Mouse (Mus musculus) bone marrow, adult 2 months (tissue): ENCODE results near the gene Plk3. TPM values are rescaled to one million over a fixed set of nuclear protein-coding genes. Genes with fewer than 3 reads are reported as not detected.

Source experiments
- H3K27ac ChIP-seq: fragments of 200-500 bp; 2 replicates; pipeline ENCODE4 v1.5.1; 2012; ENCODE audit warnings: low read depth, mild to moderate bottlenecking, control low read depth, inconsistent platforms, low read length; ENCODE audit not compliant: control insufficient read depth, poor library complexity, insufficient read depth
- H3K4me1 ChIP-seq: fragments of 200-500 bp; 2 replicates; pipeline ENCODE4 v1.6.1; 2011; ENCODE audit warnings: low read length; ENCODE audit not compliant: control insufficient read depth, insufficient read depth
- H3K4me3 ChIP-seq: fragments of 200-500 bp; replicated peaks from 2 replicates; pipeline ENCODE3; 2011; ENCODE audit warnings: mild to moderate bottlenecking, low read depth, low read length, control low read depth; ENCODE audit not compliant: control insufficient read depth
- CTCF ChIP-seq: fragments of 200-500 bp; IDR thresholded peaks from 2 replicates; pipeline ENCODE4 v1.5.1; 2011; ENCODE audit warnings: low read length, control low read depth; ENCODE audit not compliant: control insufficient read depth, insufficient read depth
- POLR2A ChIP-seq: fragments of 200-500 bp; IDR thresholded peaks from 2 replicates; pipeline ENCODE4 v1.6.1; 2011; ENCODE audit warnings: low read depth, mild to moderate bottlenecking, control low read depth, low read length, borderline replicate concordance; ENCODE audit not compliant: control insufficient read depth
- WGBS: fragments of 180-500 bp; shearing (Covaris S2); methylation state at CpG from one replicate; pipeline ENCODE4 v1.1.7; 2018; 5-methylcytosine and 5-hydroxymethylcytosine counted together
- polyA plus RNA-seq: library from polyadenylated mRNA; stranded (reverse); fragments of >200 nt; gene quantifications from 2 replicates; pipeline ENCODE4 v1.2.4, GENCODE M21; 2011; ENCODE audit warnings: low replicate concordance; ENCODE audit not compliant: missing spikeins, insufficient read depth, insufficient read length

Plk3 gene
- polyA plus RNA-seq, 1 experiment = 7.8 TPM

- TF ChIP-seq CTCF (no peak), POLR2A (no peak)
- peaks cover 1% of the 10 kb centered on the region; the same call in 1 of the 2 replicates for H3K4me1 ChIP-seq
- H3K27ac ChIP-seq = peak overlapping the region; percentile 46
- no peak overlapping the region for H3K4me3 ChIP-seq
- WGBS = 60% methylated on average over 7 of the region's 7 CpGs
These were observed 15.8 kb downstream of the Plk3 start for GRCm38 (mm10) chr4:117117931-117118330.

GRCm38 (mm10) chr4:117115592-117115991, 18.2 kb downstream of the Plk3 start:
- peaks cover 1% of the 10 kb centered on the region; the same call in 1 of the 2 replicates for H3K4me1 ChIP-seq
- TF ChIP-seq POLR2A (no peak), CTCF (no peak)
- WGBS = 82% methylated on average over 5 of the region's 5 CpGs
- no peak overlapping the region for H3K4me3 ChIP-seq
- no peak overlapping the region for H3K27ac ChIP-seq

- Histone ChIP-seq H3K27ac (no peak overlapping the region), H3K4me3 (no peak overlapping the region), H3K4me1 (peaks cover 1% of the 10 kb centered on the region; the same call in 1 of the 2 replicates)
- TF ChIP-seq POLR2A (no peak), CTCF (peak; percentile 34; the same call in 1 of the 2 replicates)
- WGBS = 93% methylated on average over 1 of the region's 1 CpGs
These were observed 20.5 kb downstream of the Plk3 start for GRCm38 (mm10) chr4:117113237-117113636.

- Histone ChIP-seq H3K4me3 (no peak overlapping the region), H3K4me1 (no peaks in the 10 kb centered on the region), H3K27ac (no peak overlapping the region)
- 72% methylated on average over 11 of the region's 11 CpGs for WGBS
- TF ChIP-seq POLR2A (no peak), CTCF (no peak)
These were observed 22.8 kb downstream of the Plk3 start for GRCm38 (mm10) chr4:117110985-117111384.

- TF ChIP-seq POLR2A = no peak
- no peak for TF ChIP-seq CTCF
- no peak overlapping the region for H3K4me3 ChIP-seq
- H3K27ac ChIP-seq = no peak overlapping the region
- H3K4me1 ChIP-seq = no peaks in the 10 kb centered on the region
- WGBS = 87% methylated on average over 13 of the region's 13 CpGs
These were observed 23.5 kb downstream of the Plk3 start for GRCm38 (mm10) chr4:117110249-117110648.

- H3K27ac ChIP-seq = no peak overlapping the region
- 91% methylated on average over 25 of the region's 25 CpGs for WGBS
- TF ChIP-seq CTCF = no peak
- TF ChIP-seq POLR2A = no peak
- H3K4me3 ChIP-seq = no peak overlapping the region
- no peaks in the 10 kb centered on the region for H3K4me1 ChIP-seq
These were observed 24.4 kb downstream of the Plk3 start for GRCm38 (mm10) chr4:117109330-117109729.

- no peak for TF ChIP-seq CTCF
- no peak for TF ChIP-seq POLR2A
- no peak overlapping the region for H3K27ac ChIP-seq
- 91% methylated on average over 6 of the region's 6 CpGs for WGBS
- no peak overlapping the region for H3K4me3 ChIP-seq
- H3K4me1 ChIP-seq = no peaks in the 10 kb centered on the region
These were observed 25.3 kb downstream of the Plk3 start for GRCm38 (mm10) chr4:117108524-117108849.

- no peak overlapping the region for H3K27ac ChIP-seq
- TF ChIP-seq POLR2A (no peak), CTCF (no peak)
- no peaks in the 10 kb centered on the region for H3K4me1 ChIP-seq
- WGBS = 85% methylated on average over 18 of the region's 18 CpGs
- H3K4me3 ChIP-seq = no peak overlapping the region
These were observed 25.8 kb downstream of the Plk3 start for GRCm38 (mm10) chr4:117107813-117108523.

- TF ChIP-seq CTCF (no peak), POLR2A (no peak)
- H3K27ac ChIP-seq = no peak overlapping the region
- WGBS = 77% methylated on average over 10 of the region's 10 CpGs
- H3K4me3 ChIP-seq = no peak overlapping the region
- peaks cover 4% of the 10 kb centered on the region; the same call in 1 of the 2 replicates for H3K4me1 ChIP-seq
These were observed 28.6 kb downstream of the Plk3 start for GRCm38 (mm10) chr4:117105127-117105526.
